Mouse (Mus musculus): ENCODE results near the gene Nfib.

DNA sequence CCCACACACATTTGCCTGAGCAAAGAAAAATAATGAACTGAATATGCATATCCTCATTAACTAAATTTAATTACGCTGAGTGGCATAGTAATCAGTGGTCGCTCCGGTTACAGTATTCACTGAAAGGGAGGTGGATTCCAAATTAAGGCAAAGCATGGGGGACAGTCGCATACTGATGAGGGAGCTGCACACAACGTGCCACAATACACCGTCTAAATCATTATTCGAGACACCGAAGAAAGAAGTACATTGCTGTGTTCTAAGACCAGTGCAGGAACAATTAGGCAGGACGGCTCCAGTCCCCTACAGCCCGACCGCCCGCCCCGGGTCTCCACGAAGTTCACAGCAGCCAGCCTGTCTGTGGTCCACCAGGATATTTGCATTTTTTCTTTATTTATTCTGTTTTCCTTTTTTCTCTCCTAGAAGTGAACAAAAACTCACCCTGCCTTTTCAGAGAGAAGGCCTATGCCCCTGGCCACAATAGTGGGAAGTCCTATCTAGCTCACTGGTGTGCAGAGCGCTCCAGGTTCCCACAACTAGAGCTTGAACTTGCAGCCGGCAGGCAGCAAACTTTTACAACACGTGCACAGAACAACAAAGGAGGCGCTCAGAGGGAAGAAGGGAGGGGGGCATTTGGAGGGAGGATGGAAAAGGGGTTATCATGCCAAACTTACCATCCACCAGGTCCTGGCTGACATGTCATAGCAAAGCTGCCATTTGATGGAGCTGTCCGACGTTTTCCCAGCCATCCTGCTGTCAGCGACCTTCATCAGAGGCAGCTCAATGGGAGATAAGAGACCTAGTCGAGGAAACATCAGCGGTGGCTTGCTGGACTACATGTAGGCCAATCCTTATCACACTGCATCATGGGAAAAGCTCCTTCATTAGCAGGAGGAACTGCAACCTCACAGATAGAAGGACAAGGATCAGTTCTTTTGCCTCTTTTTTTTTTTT is at the start of gene Nfib:
- TF ChIP-seq CTCF (IDR thresholded peaks at IDR 0.05; ENCODE audit: low read depth, low read length) (no peak), POLR2A (IDR thresholded peaks at IDR 0.05; ENCODE audit: extremely low read depth, insufficient read depth, low read length) (no peak)

Data from liver, adult 2 months (tissue).